Mouse (Mus musculus) kidney, postnatal 0 days (tissue): ENCODE measurements around the gene Bcar1. TPM values are rescaled to one million over a fixed set of nuclear protein-coding genes. Genes with fewer than 3 reads are reported as not detected.

Experiments
- ATAC-seq: fragments of 200-750 bp; cut with Nextera tagmentation; replicated peaks from 2 replicates; pipeline ENCODE4 v1.8.0; 2017; ENCODE audit warnings: low read depth, moderate number of reproducible peaks, moderate TSS enrichment, moderate library complexity; ENCODE audit not compliant: low FRiP score
- DNase-seq: peaks from one replicate; pipeline ENCODE4 v3.0.0-alpha.2; 2016; ENCODE audit warnings: low spot score
- H3K27ac ChIP-seq: fragments of 300-500 bp; sonication (generic); 2 replicates; pipeline ENCODE4 v1.5.1; 2014; ENCODE audit warnings: mild to moderate bottlenecking
- H3K27me3 ChIP-seq: fragments of 300-500 bp; sonication (generic); 2 replicates; pipeline ENCODE4 v1.6.1; 2014; ENCODE audit warnings: low read length, mixed read lengths; ENCODE audit not compliant: insufficient read depth
- H3K36me3 ChIP-seq: fragments of 300-500 bp; sonication (generic); 2 replicates; pipeline ENCODE4 v1.6.1; 2014; ENCODE audit warnings: low read length, mixed read lengths; ENCODE audit not compliant: insufficient read depth
- H3K4me1 ChIP-seq: fragments of 300-500 bp; sonication (generic); replicated peaks from 2 replicates; pipeline ENCODE4 v1.6.1; 2014; ENCODE audit warnings: antibody characterized with exemption, low read length, mixed read lengths; ENCODE audit not compliant: insufficient read depth
- H3K4me2 ChIP-seq: fragments of 300-500 bp; sonication (generic); 2 replicates; pipeline ENCODE4 v1.6.1; 2014; ENCODE audit warnings: mild to moderate bottlenecking, low read length, moderate library complexity, mixed read lengths
- H3K4me3 ChIP-seq: fragments of 300-500 bp; sonication (generic); replicated peaks from 2 replicates; pipeline ENCODE4 v1.5.1; 2014; ENCODE audit warnings: low read depth, low read length
- H3K9ac ChIP-seq: fragments of 300-500 bp; sonication (generic); 2 replicates; pipeline ENCODE4 v1.6.1; 2014; ENCODE audit warnings: low read depth, low read length
- H3K9me3 ChIP-seq: fragments of 300-500 bp; sonication (generic); replicated peaks from 2 replicates; pipeline ENCODE4 v1.6.1; 2016; ENCODE audit warnings: low read length, inconsistent platforms, mixed read lengths
- CTCF ChIP-seq: IDR thresholded peaks from 2 replicates; pipeline ENCODE4 v1.5.1; 2016; ENCODE audit warnings: antibody characterized with exemption, low read depth, mild to moderate bottlenecking, moderate library complexity
- WGBS: fragments of 180-500 bp; shearing (Covaris S2); extraction: QIAGEN DNeasy Blood & Tissue Kit; methylation state at CpG from one replicate; pipeline ENCODE4 v1.1.7; 2014; 5-methylcytosine and 5-hydroxymethylcytosine counted together
- microRNA-seq: library from miRNA; unstranded; fragments of <30 nt; microRNA quantifications from one replicate; pipeline ENCODE4, GENCODE M21; 2016
- polyA plus RNA-seq: library from polyadenylated mRNA; unstranded; fragments of >200 nt; fragmentation: Nextera tagmentation; extraction: Ambion mirVana; gene quantifications from 2 replicates; pipeline ENCODE4 v1.2.1, GENCODE M21; 2015

Gene Bcar1
- polyA plus RNA-seq, 1 experiment from 2014 or later = 49.1 TPM

DNA sequence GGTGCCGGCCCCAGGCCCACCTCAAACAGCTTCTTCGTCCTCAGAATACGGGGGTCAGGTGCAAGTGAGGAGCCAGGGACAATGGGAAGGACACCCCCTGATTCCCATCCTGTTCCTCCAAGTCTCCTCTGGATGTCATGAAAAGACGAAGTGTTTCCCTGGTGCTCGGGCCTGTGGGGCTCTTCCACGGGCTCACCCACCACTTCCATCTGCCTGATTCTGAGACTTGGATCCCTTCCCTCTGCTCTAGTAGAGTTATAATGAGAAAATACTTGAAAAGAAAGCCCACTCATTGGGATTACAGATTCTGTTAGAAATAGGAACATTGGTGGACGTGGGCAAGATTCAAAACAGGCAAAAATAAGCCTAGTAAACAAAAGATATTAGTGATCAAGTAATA lies 64.8 kb downstream of the Bcar1 start:
- H3K36me3 ChIP-seq = no peaks in the 10 kb centered on the region
- H3K4me2 ChIP-seq = no peak overlapping the region
- TF ChIP-seq CTCF = no peak
- no peak overlapping the region for H3K4me3 ChIP-seq
- no peaks in the 10 kb centered on the region for H3K27me3 ChIP-seq
- no peak overlapping the region for H3K27ac ChIP-seq
- no peaks in the 10 kb centered on the region for H3K9me3 ChIP-seq
- H3K9ac ChIP-seq = no peak overlapping the region
- DNase-seq (no peak), ATAC-seq (no peak)
- WGBS = 86% methylated on average over 7 of the region's 7 CpGs
- no peaks in the 10 kb centered on the region for H3K4me1 ChIP-seq

GRCm38 (mm10) chr8:111678111-111678510 lies 65.5 kb downstream of the Bcar1 start:
- Histone ChIP-seq H3K4me1 (no peaks in the 10 kb centered on the region), H3K4me3 (no peak overlapping the region), H3K9ac (no peak overlapping the region), H3K27me3 (no peaks in the 10 kb centered on the region), H3K9me3 (no peaks in the 10 kb centered on the region), H3K36me3 (no peaks in the 10 kb centered on the region), H3K27ac (no peak overlapping the region), H3K4me2 (no peak overlapping the region)
- ATAC-seq (no peak), DNase-seq (peak; percentile 85)
- WGBS = 31% methylated on average over 3 of the region's 3 CpGs
- peak; percentile 92 for TF ChIP-seq CTCF

- no peak for DNase-seq
- H3K9ac ChIP-seq = no peak overlapping the region
- WGBS = 79% methylated on average over 8 of the region's 8 CpGs
- ATAC-seq = no peak
- H3K27ac ChIP-seq = no peak overlapping the region
- H3K4me1 ChIP-seq = no peaks in the 10 kb centered on the region
- H3K9me3 ChIP-seq = no peaks in the 10 kb centered on the region
- no peak overlapping the region for H3K4me3 ChIP-seq
- no peak overlapping the region for H3K4me2 ChIP-seq
- peaks cover 4% of the 10 kb centered on the region; the same call in 1 of the 2 replicates for H3K36me3 ChIP-seq
- peak; percentile 53 for TF ChIP-seq CTCF
- H3K27me3 ChIP-seq = no peaks in the 10 kb centered on the region
Measured at GRCm38 (mm10) chr8:111676237-111676636, 67.4 kb downstream of the Bcar1 start.

DNA sequence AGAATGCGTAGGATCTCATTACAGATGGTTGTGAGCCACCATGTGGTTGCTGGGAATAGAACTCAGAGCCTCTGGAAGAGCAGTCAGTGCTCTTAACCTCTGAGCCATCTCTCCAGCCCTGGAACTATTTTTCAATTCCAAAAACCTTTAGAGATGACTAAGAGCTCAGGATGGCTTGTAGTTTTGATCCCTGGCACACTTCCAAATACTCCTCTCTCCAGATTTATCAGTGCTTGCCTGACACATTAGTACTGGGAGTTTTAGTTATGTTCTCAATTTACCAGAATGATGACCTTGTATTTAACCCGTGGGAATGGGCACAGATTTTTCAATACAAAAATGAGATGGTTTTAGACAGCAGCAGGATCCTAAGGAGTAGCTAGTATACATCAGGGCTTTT lies 76.9 kb downstream of the Bcar1 start:
- WGBS = 80% methylated on average over 2 of the region's 2 CpGs
- TF ChIP-seq CTCF = no peak
- no peak for ATAC-seq
- H3K36me3 ChIP-seq = peaks cover 14% of the 10 kb centered on the region
- H3K27me3 ChIP-seq = no peaks in the 10 kb centered on the region
- H3K4me1 ChIP-seq = no peaks in the 10 kb centered on the region
- no peaks in the 10 kb centered on the region for H3K9me3 ChIP-seq
- H3K4me2 ChIP-seq = no peak overlapping the region
- H3K9ac ChIP-seq = no peak overlapping the region
- DNase-seq = no peak
- no peak overlapping the region for H3K27ac ChIP-seq
- no peak overlapping the region for H3K4me3 ChIP-seq

DNA sequence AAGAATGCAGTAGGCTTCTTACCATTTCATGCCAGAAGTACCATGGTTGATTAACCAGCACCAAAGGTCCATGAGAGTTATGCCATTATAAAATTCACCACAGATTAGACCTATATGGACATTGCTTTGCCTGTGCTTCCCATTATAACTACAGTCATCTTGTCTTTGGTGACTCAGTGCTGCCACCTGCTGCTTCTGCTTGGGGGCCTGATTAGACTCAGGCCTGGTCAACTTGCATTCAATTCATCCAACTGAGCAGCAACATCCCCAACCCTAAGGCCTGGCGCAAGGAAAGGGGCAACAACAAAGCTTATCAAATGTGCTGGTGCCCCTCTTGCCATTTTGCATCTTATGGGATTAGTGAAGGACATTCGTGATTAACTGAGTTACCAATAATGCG lies 81.1 kb downstream of the Bcar1 start:
- no peaks in the 10 kb centered on the region for H3K27me3 ChIP-seq
- H3K27ac ChIP-seq = no peak overlapping the region
- WGBS = 89% methylated on average over 3 of the region's 3 CpGs
- H3K4me3 ChIP-seq = no peak overlapping the region
- ATAC-seq (no peak; the same call in 1 of the 2 replicates), DNase-seq (peak; percentile 85)
- 0 out of 2 replicates have a peak, but pooled peaks cover 4% of the 10 kb centered on the region for H3K36me3 ChIP-seq
- peaks cover 7% of the 10 kb centered on the region; the same call in 1 of the 2 replicates for H3K4me1 ChIP-seq
- H3K4me2 ChIP-seq = no peak overlapping the region
- H3K9ac ChIP-seq = no peak overlapping the region
- no peaks in the 10 kb centered on the region for H3K9me3 ChIP-seq
- TF ChIP-seq CTCF = peak; percentile 93

Small RNA genes within 50 kb of the gene (microRNA-seq; reads per million reads assigned to microRNA genes)
- gene Mir7076 = not detected

Other genes starting within 250 kb of the Bcar1 start
- 3.2 TPM in 2 replicates for gene Wdr59, start 221.7 kb downstream of the Bcar1 start, polyA plus RNA-seq
- gene Znrf1, start 207.7 kb downstream of the Bcar1 start, polyA plus RNA-seq = 17.9 and 22.5 TPM in 2 replicates
- 3.9 and 4.5 TPM in 2 replicates for gene Ldhd, start 113.4 kb downstream of the Bcar1 start, polyA plus RNA-seq
- 15.9 and 17.2 TPM in 2 replicates for gene Zfp1, start 100.4 kb downstream of the Bcar1 start, polyA plus RNA-seq
- gene Ctrb1, start 52.8 kb downstream of the Bcar1 start, polyA plus RNA-seq = not detected in 2 replicates
- 180 and 183 TPM in 2 replicates for gene Cfdp1, start 110.5 kb upstream of the Bcar1 start, polyA plus RNA-seq
- 15.1 and 15.8 TPM in 2 replicates for gene Tmem170, start 132.9 kb upstream of the Bcar1 start, polyA plus RNA-seq
- gene Chst5, start 166.6 kb upstream of the Bcar1 start, polyA plus RNA-seq = 0.51 and 0.58 TPM in 2 replicates
- 17.3 and 17.7 TPM in 2 replicates for gene Tmem231, start 190.1 kb upstream of the Bcar1 start, polyA plus RNA-seq
- 264 and 266 TPM in 2 replicates for gene Gabarapl2, start 196.9 kb upstream of the Bcar1 start, polyA plus RNA-seq
- gene Adat1, start 248.5 kb upstream of the Bcar1 start, polyA plus RNA-seq = 5.3 and 6.1 TPM in 2 replicates